Mouse (Mus musculus) C2C12 (cell line): ENCODE measurements around the gene Nos1. TPM values are rescaled to one million over a fixed set of nuclear protein-coding genes. Genes with fewer than 3 reads are reported as not detected.
A peak's percentile ranks its signal among the peaks of the same experiment; 100 is the strongest.

ENCODE experiments used
- H3K27me3 ChIP-seq: one replicate; pipeline ENCODE4 v1.6.1; 2011; ENCODE audit not compliant: control insufficient read depth, insufficient read depth, insufficient read length
- H3K36me3 ChIP-seq: one replicate; pipeline ENCODE4 v1.6.1; 2011; ENCODE audit not compliant: control insufficient read depth, insufficient read depth
- H3K4me3 ChIP-seq: one replicate; pipeline ENCODE4 v1.5.1; 2011; ENCODE audit warnings: mild to moderate bottlenecking, control low read depth; ENCODE audit not compliant: poor library complexity, insufficient read depth, severe bottlenecking
- H3K79me2 ChIP-seq: one replicate; pipeline ENCODE4 v1.6.1; 2011; ENCODE audit not compliant: control insufficient read depth, insufficient read depth
- H3K79me3 ChIP-seq: one replicate; pipeline ENCODE4 v1.6.1; 2011; ENCODE audit warnings: low read depth, control low read depth
- H3ac ChIP-seq: one replicate; pipeline ENCODE3; 2011; ENCODE audit warnings: low read depth; ENCODE audit not compliant: control insufficient read depth, insufficient read length
- CEBPB ChIP-seq: IDR thresholded peaks from one replicate; pipeline ENCODE4 v1.6.1; 2011; ENCODE audit warnings: low read depth, mild to moderate bottlenecking, control low read depth, moderate library complexity
- CTCF ChIP-seq: IDR thresholded peaks from one replicate; pipeline ENCODE4 v1.5.1; 2011; ENCODE audit not compliant: control insufficient read depth, insufficient read depth, insufficient read length
- FOSL1 ChIP-seq: IDR thresholded peaks from one replicate; pipeline ENCODE4 v1.8.0; 2011; ENCODE audit warnings: mild to moderate bottlenecking, low read length; ENCODE audit not compliant: poor library complexity, insufficient read depth, severe bottlenecking
- MAX ChIP-seq: IDR thresholded peaks from one replicate; pipeline ENCODE4 v1.6.1; 2011; ENCODE audit warnings: mild to moderate bottlenecking, control low read depth
- MYOD1 ChIP-seq: IDR thresholded peaks from one replicate; pipeline ENCODE4 v1.6.1; 2011; ENCODE audit warnings: low read depth; ENCODE audit not compliant: control insufficient read depth, insufficient read length
- MYOG ChIP-seq: IDR thresholded peaks from one replicate; pipeline ENCODE4 v1.6.1; 2011; ENCODE audit not compliant: control insufficient read depth, insufficient read length; ENCODE audit errors: extremely low read depth
- USF1 ChIP-seq: IDR thresholded peaks from one replicate; pipeline ENCODE4 v1.6.1; 2011; ENCODE audit warnings: low read depth, mild to moderate bottlenecking, control low read depth, moderate library complexity
- polyA plus RNA-seq: library from polyadenylated mRNA; unstranded; fragments of >200 nt; fragmentation: generic; extraction: Trizol; gene quantifications from one replicate; pipeline ENCODE4 v1.2.1, GENCODE M21; 2012; ENCODE audit warnings: missing spikeins

Gene Nos1
- polyA plus RNA-seq, 1 experiment = 0.19 TPM

GRCm38 (mm10) chr5:117949393-117949792, 168.6 kb downstream of the Nos1 start:
- H3ac ChIP-seq = no peak overlapping the region
- H3K27me3 ChIP-seq = peaks cover 21% of the 10 kb centered on the region
- TF ChIP-seq MAX = no peak
- no peak for TF ChIP-seq CTCF
- TF ChIP-seq MYOG = no peak
- no peak for TF ChIP-seq CEBPB
- TF ChIP-seq USF1 = no peak
- no peak for TF ChIP-seq MYOD1
- no peak for TF ChIP-seq FOSL1
- no peaks in the 10 kb centered on the region for H3K36me3 ChIP-seq
- no peaks in the 10 kb centered on the region for H3K79me2 ChIP-seq
- H3K4me3 ChIP-seq = no peak overlapping the region
- no peaks in the 10 kb centered on the region for H3K79me3 ChIP-seq

GRCm38 (mm10) chr5:117953893-117954292, 173.1 kb downstream of the Nos1 start:
- Histone ChIP-seq H3K4me3 (no peak overlapping the region), H3K27me3 (peaks cover 29% of the 10 kb centered on the region), H3K79me3 (no peaks in the 10 kb centered on the region), H3ac (no peak overlapping the region), H3K79me2 (no peaks in the 10 kb centered on the region), H3K36me3 (no peaks in the 10 kb centered on the region)
- TF ChIP-seq MAX (no peak), CEBPB (no peak), FOSL1 (no peak), USF1 (no peak), MYOG (no peak), CTCF (no peak), MYOD1 (no peak)

GRCm38 (mm10) chr5:117954429-117954828, 173.6 kb downstream of the Nos1 start:
- H3K79me3 ChIP-seq = no peaks in the 10 kb centered on the region
- H3K4me3 ChIP-seq = no peak overlapping the region
- H3K27me3 ChIP-seq = peaks cover 27% of the 10 kb centered on the region
- TF ChIP-seq CEBPB (no peak), MAX (no peak)
- no peak overlapping the region for H3ac ChIP-seq
- H3K36me3 ChIP-seq = no peaks in the 10 kb centered on the region
- H3K79me2 ChIP-seq = no peaks in the 10 kb centered on the region

GRCm38 (mm10) chr5:117955675-117956420, 175.0 kb downstream of the Nos1 start:
- Histone ChIP-seq H3K36me3 (no peaks in the 10 kb centered on the region), H3K79me2 (no peaks in the 10 kb centered on the region), H3ac (no peak overlapping the region), H3K4me3 (no peak overlapping the region), H3K79me3 (no peaks in the 10 kb centered on the region), H3K27me3 (peaks cover 21% of the 10 kb centered on the region)
- TF ChIP-seq FOSL1 (no peak), MYOG (no peak), CTCF (peak; percentile 1)

- no peaks in the 10 kb centered on the region for H3K36me3 ChIP-seq
- H3K79me2 ChIP-seq = no peaks in the 10 kb centered on the region
- TF ChIP-seq CEBPB (no peak), MYOG (no peak), MAX (no peak), USF1 (no peak), FOSL1 (no peak), MYOD1 (no peak), CTCF (no peak)
- peaks cover 27% of the 10 kb centered on the region for H3K27me3 ChIP-seq
- H3K4me3 ChIP-seq = no peak overlapping the region
- no peak overlapping the region for H3ac ChIP-seq
- no peaks in the 10 kb centered on the region for H3K79me3 ChIP-seq
Measured at GRCm38 (mm10) chr5:117964750-117965149, 183.9 kb downstream of the Nos1 start.

- Histone ChIP-seq H3K79me2 (no peaks in the 10 kb centered on the region), H3K4me3 (no peak overlapping the region), H3ac (no peak overlapping the region), H3K27me3 (peaks cover 43% of the 10 kb centered on the region), H3K79me3 (no peaks in the 10 kb centered on the region), H3K36me3 (no peaks in the 10 kb centered on the region)
- no peak for TF ChIP-seq USF1
- TF ChIP-seq CTCF = no peak
- no peak for TF ChIP-seq CEBPB
- no peak for TF ChIP-seq FOSL1
- TF ChIP-seq MYOG = no peak
- no peak for TF ChIP-seq MAX
- TF ChIP-seq MYOD1 = no peak
Measured at GRCm38 (mm10) chr5:117966956-117967355, 186.1 kb downstream of the Nos1 start.
